Mouse (Mus musculus) urinary bladder, postnatal 0 days (tissue): ENCODE data around the gene Pym1. TPM values are rescaled to one million over a fixed set of nuclear protein-coding genes. Genes with fewer than 3 reads are reported as not detected.

ENCODE experiments used
- polyA plus RNA-seq: library from polyadenylated mRNA; unstranded; fragments of >200 nt; fragmentation: Nextera tagmentation; extraction: Ambion mirVana; gene quantifications from 2 replicates; pipeline ENCODE4 v1.2.1, GENCODE M21; 2015

Gene Pym1
- polyA plus RNA-seq = 21.9 and 23.7 TPM in 2 replicates

DNA sequence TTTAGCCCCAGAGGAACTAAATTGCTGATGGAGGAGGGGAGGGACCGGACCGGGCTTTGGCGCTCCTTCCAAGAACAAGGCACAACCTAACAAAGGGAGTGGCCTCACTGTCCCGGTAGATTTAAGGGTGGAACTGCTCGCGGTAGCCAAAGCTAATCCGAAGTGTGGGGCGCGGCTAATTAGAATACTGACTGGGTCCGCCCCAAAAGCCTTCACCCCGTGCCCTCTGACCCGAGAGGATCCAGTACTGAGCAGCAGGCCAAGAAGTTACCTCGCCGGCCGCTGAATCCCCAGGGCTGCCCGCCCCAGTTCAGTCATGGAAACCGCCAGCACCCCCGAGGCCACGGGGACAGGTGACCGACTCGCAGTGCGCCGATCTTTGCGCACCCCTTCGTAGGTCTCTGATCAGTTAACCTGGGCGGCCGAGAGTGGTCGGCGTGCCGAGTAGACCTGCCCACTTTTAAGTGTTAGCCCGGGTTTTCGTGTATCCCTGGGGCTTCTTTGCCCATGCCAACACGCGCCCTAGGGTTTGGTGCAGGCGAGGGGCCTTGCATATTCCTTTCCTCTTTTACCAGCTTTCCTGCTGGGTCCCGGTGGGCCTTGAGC is at the start of gene Pym1:
Gene Pym1 (plus strand): TSS at position 244 of the 606 bp plus-strand sequence.

DNA sequence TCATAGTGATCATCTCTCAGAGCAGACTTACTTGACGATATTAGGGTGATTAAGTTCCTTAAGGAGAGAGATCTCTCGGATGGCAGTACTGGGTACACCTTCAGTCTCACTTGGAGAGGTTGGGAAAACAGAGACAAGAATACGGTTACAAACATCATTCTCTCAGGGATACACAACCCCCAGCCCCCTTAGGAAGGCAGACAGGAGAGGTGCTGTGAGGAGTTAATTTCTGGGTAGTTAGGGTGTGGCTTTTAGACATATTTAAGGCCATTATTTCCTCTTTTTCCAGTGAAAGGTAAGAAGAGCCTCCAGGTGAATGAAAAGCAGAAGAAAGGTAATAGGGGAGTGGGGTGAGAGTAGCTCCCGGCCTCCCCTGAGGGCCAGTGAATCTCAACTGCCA is 43.8 kb upstream of the Pym1 start, which contains the start of gene Pmel:
Gene Pmel (plus strand): TSS at position 301 of the 400 bp plus-strand sequence.

DNA sequence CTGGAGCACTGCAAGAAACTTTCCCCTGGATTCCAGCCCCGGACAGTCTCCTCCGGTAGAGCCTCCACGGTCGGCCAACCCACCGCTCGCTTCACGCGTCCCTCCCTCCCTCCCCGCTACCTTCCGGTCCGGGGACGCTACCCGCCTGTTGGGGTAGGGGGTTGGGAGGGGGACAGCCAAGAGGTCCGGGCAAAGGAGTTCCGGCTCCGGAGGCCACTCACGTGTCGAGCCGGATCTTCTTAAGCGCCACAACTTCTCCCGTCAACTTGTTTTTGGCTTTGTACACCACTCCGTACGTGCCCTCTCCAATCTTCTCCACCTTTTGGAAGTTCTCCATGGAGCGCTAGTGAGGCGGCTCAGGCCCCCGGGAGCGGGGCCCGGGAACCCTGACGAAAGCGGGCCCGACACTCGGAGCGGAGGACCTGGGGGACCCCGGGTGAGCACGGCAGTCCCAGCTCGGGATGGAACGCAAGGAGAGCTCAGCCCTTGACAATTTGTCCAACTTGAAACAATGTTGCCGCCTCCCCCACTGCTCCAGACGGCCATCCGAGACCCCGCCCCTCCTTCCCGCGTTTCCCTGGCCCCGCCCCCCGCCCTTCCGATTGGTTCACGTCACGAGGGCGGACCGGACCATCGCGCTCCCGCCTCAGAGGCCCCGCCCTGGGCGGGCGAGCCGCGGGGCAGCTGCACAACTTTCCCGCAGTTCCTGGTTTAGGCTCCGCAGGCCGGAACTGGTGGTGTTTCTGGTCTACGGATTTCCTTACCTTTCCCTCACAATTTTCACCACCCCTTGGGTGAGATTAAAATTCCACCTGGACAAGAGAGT is 43.0 kb upstream of the Pym1 start, which contains the start of gene Cdk2:
Gene Cdk2 (minus strand): TSS at position 541 of the 826 bp plus-strand sequence.

DNA sequence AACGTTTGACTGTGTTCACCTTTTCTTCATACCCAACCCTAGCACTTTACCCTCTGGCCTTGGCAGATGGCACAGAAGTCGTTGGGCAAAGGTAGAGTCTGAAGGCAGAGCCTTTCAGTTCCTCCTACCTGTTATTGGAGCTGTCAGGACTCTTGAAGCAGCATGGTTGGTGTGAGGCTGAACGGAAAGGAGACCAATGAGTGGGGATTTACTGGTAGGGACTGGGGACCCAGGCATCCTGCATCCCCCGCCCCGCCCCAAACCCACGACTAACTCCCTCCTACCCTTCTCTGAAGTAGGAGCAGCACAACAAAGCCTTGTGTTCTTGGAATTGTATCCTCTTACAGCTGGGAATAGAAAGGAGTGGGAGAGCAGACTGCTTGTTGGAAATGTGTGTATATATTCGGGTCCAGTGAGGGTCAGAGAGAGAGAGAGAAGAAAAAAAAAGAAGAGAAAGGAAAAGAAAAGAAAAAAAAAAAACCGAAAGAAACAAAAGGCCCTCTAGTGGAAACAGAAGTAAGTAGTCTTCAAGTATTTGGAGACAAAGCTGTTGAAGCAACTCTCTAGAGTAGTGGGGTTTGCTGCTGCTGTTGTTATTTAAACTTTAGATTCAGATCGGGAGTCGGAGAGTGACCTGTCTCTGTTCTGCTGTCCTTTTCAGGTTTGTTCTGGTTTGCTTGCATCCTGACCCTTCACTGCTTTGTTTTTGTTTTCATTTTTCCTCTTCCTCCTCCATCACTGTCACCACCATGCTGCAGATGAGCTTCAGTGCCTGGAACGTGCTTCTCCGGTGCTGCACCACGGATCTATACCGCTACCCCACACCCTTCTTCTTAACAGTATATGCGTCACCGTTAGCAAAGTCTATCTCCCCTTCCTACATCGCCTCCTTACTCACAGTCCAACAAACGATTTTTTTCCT is 2.7 kb upstream of the Pym1 start, which contains the start of gene Dgka:
Gene Dgka (minus strand): TSS at position 176 of the 922 bp plus-strand sequence.

GRCm38 (mm10) chr10:128790398-128791124 is 42.9 kb downstream of the Pym1 start, which contains the start of gene Mmp19:
TSS of gene Mmp19 (plus strand) at chr10:128790910.

GRCm38 (mm10) chr10:128803771-128804270 is 56.1 kb downstream of the Pym1 start, which contains the start of gene Dnajc14:
TSS of gene Dnajc14 (plus strand) at chr10:128804062.

GRCm38 (mm10) chr10:128804271-128805091 is 56.8 kb downstream of the Pym1 start, which contains the start of gene Tmem198b:
TSS of gene Tmem198b (minus strand) at chr10:128804370.

Other genes with a start within 250 kb of the Pym1 start
- 3.1 and 3.2 TPM in 2 replicates for gene Myl6b, start 249.2 kb upstream of the Pym1 start, polyA plus RNA-seq
- 35.3 and 39.3 TPM in 2 replicates for gene Esyt1, start 222.0 kb upstream of the Pym1 start, polyA plus RNA-seq
- 6.9 and 8.0 TPM in 2 replicates for gene Zc3h10, start 200.1 kb upstream of the Pym1 start, polyA plus RNA-seq
- gene Rpl41, start 198.6 kb upstream of the Pym1 start, polyA plus RNA-seq = 3,278 and 3,571 TPM in 2 replicates
- 97.3 and 100 TPM in 2 replicates for gene Pa2g4, start 181.9 kb upstream of the Pym1 start, polyA plus RNA-seq
- gene Erbb3, start 158.2 kb upstream of the Pym1 start, polyA plus RNA-seq = 6.5 and 7.6 TPM in 2 replicates
- gene Rps26, start 121.1 kb upstream of the Pym1 start, polyA plus RNA-seq = 632 and 654 TPM in 2 replicates
- gene Ikzf4, start 101.9 kb upstream of the Pym1 start, polyA plus RNA-seq = 1.4 and 2.5 TPM in 2 replicates
- 17.7 and 18.5 TPM in 2 replicates for gene Suox, start 73.8 kb upstream of the Pym1 start, polyA plus RNA-seq
- 64.6 and 72.6 TPM in 2 replicates for gene Rab5b, start 51.6 kb upstream of the Pym1 start, polyA plus RNA-seq
- gene Pmel, start 43.7 kb upstream of the Pym1 start, polyA plus RNA-seq = 1.1 and 1.2 TPM in 2 replicates
- gene Cdk2, start 42.9 kb upstream of the Pym1 start, polyA plus RNA-seq = 29.6 and 35.8 TPM in 2 replicates
- 18.1 and 19.7 TPM in 2 replicates for gene Dgka, start 3.0 kb upstream of the Pym1 start, polyA plus RNA-seq
- gene Mmp19, start 43.0 kb downstream of the Pym1 start, polyA plus RNA-seq = 7.8 and 14.0 TPM in 2 replicates
- 33.3 and 38.3 TPM in 2 replicates for gene Dnajc14, start 56.2 kb downstream of the Pym1 start, polyA plus RNA-seq
- 35.6 and 38.5 TPM in 2 replicates for gene Tmem198b, start 56.5 kb downstream of the Pym1 start, polyA plus RNA-seq
- gene Sarnp, start 69.4 kb downstream of the Pym1 start, polyA plus RNA-seq = 96.8 and 120 TPM in 2 replicates
- gene Ormdl2, start 73.8 kb downstream of the Pym1 start, polyA plus RNA-seq = 37.7 and 42.1 TPM in 2 replicates
- 1.6 and 1.7 TPM in 2 replicates for gene Gdf11, start 143.8 kb downstream of the Pym1 start, polyA plus RNA-seq
- 982 and 1,003 TPM in 2 replicates for gene Cd63, start 153.1 kb downstream of the Pym1 start, polyA plus RNA-seq
- 12.6 and 16.5 TPM in 2 replicates for gene Rdh5, start 175.0 kb downstream of the Pym1 start, polyA plus RNA-seq
- 308 and 318 TPM in 2 replicates for gene Bloc1s1, start 176.1 kb downstream of the Pym1 start, polyA plus RNA-seq
- gene Itga7, start 185.9 kb downstream of the Pym1 start, polyA plus RNA-seq = 28.2 and 36.5 TPM in 2 replicates
- 0.34 and 0.73 TPM in 2 replicates for gene Mettl7b, start 213.1 kb downstream of the Pym1 start, polyA plus RNA-seq
- gene Olfr9, start 241.5 kb downstream of the Pym1 start, polyA plus RNA-seq = not detected in 2 replicates